Mouse (Mus musculus) liver, embryonic 14.5 days (tissue): ENCODE data around the gene Celsr1. TPM values are rescaled to one million over a fixed set of nuclear protein-coding genes. Genes with fewer than 3 reads are reported as not detected.

Experiments used
- ATAC-seq: fragments of 200-750 bp; cut with Nextera tagmentation; 2 replicates; pipeline ENCODE4 v1.8.0; 2017; ENCODE audit warnings: moderate number of reproducible peaks, mild to moderate bottlenecking, moderate library complexity; ENCODE audit not compliant: insufficient read depth
- DNase-seq, 3 experiments: peaks; one replicate each; pipeline ENCODE4 v3.0.0-alpha.2; 2012 to 2013; ENCODE audit warnings: low read depth in 3 of 3, low spot score in 3 of 3
- H3K27ac ChIP-seq: fragments of 300-500 bp; sonication (generic); 2 replicates; pipeline ENCODE4 v1.5.1; 2014; ENCODE audit warnings: moderate library complexity, mild to moderate bottlenecking, control low read depth, inconsistent platforms
- H3K27me3 ChIP-seq: fragments of 300-500 bp; sonication (generic); 2 replicates; pipeline ENCODE4 v1.6.1; 2014; ENCODE audit warnings: mild to moderate bottlenecking, low read length, moderate library complexity; ENCODE audit not compliant: control insufficient read depth, insufficient read depth
- H3K36me3 ChIP-seq: fragments of 300-500 bp; sonication (generic); replicated peaks from 2 replicates; pipeline ENCODE4 v1.6.1; 2014; ENCODE audit warnings: low read depth; ENCODE audit not compliant: control insufficient read depth, insufficient read depth
- H3K4me1 ChIP-seq, 2 experiments: fragments of 200-500 bp in 1 of 2; fragments of 300-500 bp in 1 of 2; sonication (generic) in 1 of 2; replicated peaks; 2 replicates each; pipeline ENCODE4 v1.6.1; 2012 to 2014; ENCODE audit warnings: antibody characterized with exemption in 1 of 2, inconsistent platforms in 1 of 2, low read length in 1 of 2; ENCODE audit not compliant: control insufficient read depth in 2 of 2, insufficient read depth in 2 of 2
- H3K4me2 ChIP-seq: fragments of 300-500 bp; sonication (generic); 2 replicates; pipeline ENCODE4 v1.6.1; 2014; ENCODE audit warnings: low read depth, mild to moderate bottlenecking, control low read depth, moderate library complexity
- H3K4me3 ChIP-seq, 2 experiments: fragments of 200-500 bp in 1 of 2; fragments of 300-500 bp in 1 of 2; sonication (generic) in 1 of 2; 2 replicates each; pipeline ENCODE4 v1.5.1; 2012 to 2014; ENCODE audit warnings: low read depth in 2 of 2, low read length in 2 of 2, mild to moderate bottlenecking in 2 of 2, control low read depth in 1 of 2, inconsistent platforms in 1 of 2, moderate library complexity in 1 of 2; ENCODE audit not compliant: insufficient read depth in 1 of 2
- H3K9ac ChIP-seq: fragments of 300-500 bp; sonication (generic); replicated peaks from 2 replicates; pipeline ENCODE4 v1.6.1; 2014; ENCODE audit warnings: mild to moderate bottlenecking, control low read depth, moderate library complexity
- H3K9me3 ChIP-seq: fragments of 300-500 bp; sonication (generic); 2 replicates; pipeline ENCODE4 v1.6.1; 2016; ENCODE audit warnings: low read length, mixed read lengths; ENCODE audit not compliant: control insufficient read depth
- CTCF ChIP-seq: IDR thresholded peaks from 2 replicates; pipeline ENCODE4 v1.5.1; 2016; ENCODE audit warnings: antibody characterized with exemption, low read depth, control low read depth
- EP300 ChIP-seq: IDR thresholded peaks from 2 replicates; pipeline ENCODE4 v1.6.1; 2016; ENCODE audit warnings: antibody characterized with exemption, low read depth
- WGBS: fragments of 180-500 bp; shearing (Covaris S2); extraction: QIAGEN DNeasy Blood & Tissue Kit; methylation state at CpG from one replicate; pipeline ENCODE4 v1.1.7; 2014; ENCODE audit not compliant: insufficient replicate concordance; 5-methylcytosine and 5-hydroxymethylcytosine counted together
- polyA plus RNA-seq, 2 experiments: library from polyadenylated mRNA; depleted of rRNA in 1 of 2; stranded (reverse) in 1 of 2; unstranded in 1 of 2; fragments of >200 nt; fragmentation: Nextera tagmentation in 1 of 2; extraction: Ambion mirVana in 1 of 2; gene quantifications; 2 replicates each; pipeline versions ENCODE4 v1.2.1 to v1.2.3; 2012 to 2014

The Celsr1 gene
- polyA plus RNA-seq, 2 experiments, result 0.06 to 0.12 TPM

DNA sequence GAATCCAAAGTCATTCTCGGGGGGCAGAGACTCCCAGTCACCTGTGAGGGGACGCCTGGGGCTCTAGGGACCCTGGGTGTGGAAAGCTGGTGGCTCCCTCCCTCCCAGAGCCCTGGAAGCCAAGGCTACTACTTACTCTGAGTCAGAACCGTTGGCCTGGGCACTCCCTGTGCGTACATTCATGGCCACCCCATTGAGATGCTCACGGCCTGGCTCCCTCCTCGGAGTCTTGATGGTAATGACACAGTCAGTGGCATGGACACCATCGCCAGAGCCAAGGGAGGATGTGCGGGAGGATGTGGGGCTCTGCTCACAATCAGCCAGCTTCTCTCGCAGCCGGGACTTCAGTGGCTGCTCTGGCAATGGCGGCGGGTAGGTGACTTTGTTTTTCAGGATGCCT is 132.8 kb downstream of the Celsr1 start:
- H3K27me3 ChIP-seq, result no peaks in the 10 kb centered on the region
- H3K36me3 ChIP-seq, result no peaks in the 10 kb centered on the region; the same call in 1 of the 2 replicates
- H3K4me3 ChIP-seq, result no peak overlapping the region
- ATAC-seq, result no peak
- TF ChIP-seq CTCF (no peak), EP300 (no peak)
- H3K9me3 ChIP-seq, result no peaks in the 10 kb centered on the region
- H3K27ac ChIP-seq, result no peak overlapping the region
- no peak overlapping the region for H3K9ac ChIP-seq
- no peak for DNase-seq
- no peak overlapping the region for H3K4me2 ChIP-seq
- H3K4me1 ChIP-seq, result no peaks in the 10 kb centered on the region
- WGBS, result 58% methylated on average over 12 of the region's 12 CpGs

DNA sequence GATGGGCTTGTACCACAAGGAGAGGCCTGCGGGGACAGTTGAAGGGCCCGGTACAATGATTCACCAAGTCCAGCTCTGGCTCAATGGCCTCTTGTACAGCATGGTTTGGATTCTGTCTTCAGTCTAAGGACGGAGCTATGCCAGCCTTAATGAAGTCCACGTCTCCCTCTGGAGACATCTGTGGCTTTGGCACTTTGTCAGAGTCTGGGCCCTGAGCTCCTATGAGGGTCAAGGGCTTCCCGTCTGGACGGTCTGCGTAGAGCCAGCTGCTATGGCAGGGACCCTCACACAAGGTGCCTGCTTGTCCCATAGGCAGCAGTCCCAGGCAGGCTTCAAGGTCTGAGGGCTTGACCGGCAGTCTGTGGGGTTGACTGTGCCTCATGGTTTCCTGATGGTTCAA is 133.3 kb downstream of the Celsr1 start:
- Histone ChIP-seq H3K36me3 (no peaks in the 10 kb centered on the region; the same call in 1 of the 2 replicates), H3K4me3 (no peak overlapping the region), H3K9ac (no peak overlapping the region), H3K27me3 (no peaks in the 10 kb centered on the region), H3K27ac (no peak overlapping the region), H3K4me2 (no peak overlapping the region), H3K9me3 (no peaks in the 10 kb centered on the region), H3K4me1 (no peaks in the 10 kb centered on the region)
- no peak for TF ChIP-seq EP300
- no peak for TF ChIP-seq CTCF
- WGBS, result 82% methylated on average over 8 of the region's 8 CpGs
- DNase-seq (no peak), ATAC-seq (no peak)

DNA sequence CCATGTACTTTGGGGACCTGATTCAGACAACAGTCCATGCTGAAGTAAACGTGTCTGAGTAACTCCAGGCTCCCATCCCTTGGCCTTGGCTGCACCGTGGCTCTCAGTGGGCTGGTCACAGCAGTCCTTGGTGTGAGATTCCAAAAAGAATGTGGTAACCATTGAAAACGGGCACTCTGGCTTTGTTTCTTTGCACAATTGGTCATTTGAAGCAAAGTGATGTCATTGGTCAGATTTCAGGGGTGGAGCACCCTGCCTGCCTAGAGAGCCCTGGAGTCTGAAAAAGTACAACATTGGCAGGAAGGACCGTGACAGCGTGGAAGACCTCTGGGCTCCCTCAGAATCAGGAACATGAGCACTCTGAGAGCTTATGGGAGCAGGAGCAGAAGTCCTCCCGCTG is 134.2 kb downstream of the Celsr1 start:
- H3K9ac ChIP-seq, result no peak overlapping the region
- TF ChIP-seq EP300 (no peak), CTCF (no peak)
- ATAC-seq, result no peak
- no peak overlapping the region for H3K4me2 ChIP-seq
- H3K4me3 ChIP-seq, result no peak overlapping the region
- no peaks in the 10 kb centered on the region; the same call in none of the 2 replicates for H3K36me3 ChIP-seq
- no peaks in the 10 kb centered on the region for H3K9me3 ChIP-seq
- DNase-seq, result no peak
- no peak overlapping the region for H3K27ac ChIP-seq
- 72% methylated on average over 6 of the region's 6 CpGs for WGBS
- H3K27me3 ChIP-seq, result no peaks in the 10 kb centered on the region
- no peaks in the 10 kb centered on the region for H3K4me1 ChIP-seq

DNA sequence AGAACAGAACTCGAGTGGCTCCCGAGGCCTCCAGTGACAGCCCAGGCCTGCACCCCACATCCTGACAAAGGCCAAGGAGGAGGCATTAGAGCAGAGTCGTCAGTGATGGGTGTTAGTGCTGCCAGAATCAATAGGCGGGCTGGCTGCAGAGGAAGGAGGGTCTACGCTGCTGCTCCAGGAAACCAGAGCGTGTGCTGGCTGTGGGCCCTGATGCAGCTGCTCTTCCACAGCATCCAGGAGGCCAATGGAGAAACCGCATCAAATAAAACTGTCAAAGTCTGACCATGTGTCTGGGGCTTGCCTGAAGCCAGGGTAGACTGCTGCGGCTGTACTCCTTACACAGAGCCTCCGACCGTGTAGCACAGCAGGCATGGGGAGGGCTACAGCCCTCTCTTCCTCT is 136.5 kb downstream of the Celsr1 start:
- Histone ChIP-seq H3K27me3 (no peaks in the 10 kb centered on the region), H3K4me1 (no peaks in the 10 kb centered on the region), H3K4me3 (no peak overlapping the region), H3K9ac (no peak overlapping the region), H3K27ac (no peak overlapping the region), H3K4me2 (no peak overlapping the region), H3K36me3 (peaks cover 13% of the 10 kb centered on the region), H3K9me3 (no peaks in the 10 kb centered on the region)
- TF ChIP-seq EP300, result no peak
- TF ChIP-seq CTCF, result no peak
- no peak for DNase-seq
- ATAC-seq, result no peak
- 74% methylated on average over 10 of the region's 10 CpGs for WGBS

DNA sequence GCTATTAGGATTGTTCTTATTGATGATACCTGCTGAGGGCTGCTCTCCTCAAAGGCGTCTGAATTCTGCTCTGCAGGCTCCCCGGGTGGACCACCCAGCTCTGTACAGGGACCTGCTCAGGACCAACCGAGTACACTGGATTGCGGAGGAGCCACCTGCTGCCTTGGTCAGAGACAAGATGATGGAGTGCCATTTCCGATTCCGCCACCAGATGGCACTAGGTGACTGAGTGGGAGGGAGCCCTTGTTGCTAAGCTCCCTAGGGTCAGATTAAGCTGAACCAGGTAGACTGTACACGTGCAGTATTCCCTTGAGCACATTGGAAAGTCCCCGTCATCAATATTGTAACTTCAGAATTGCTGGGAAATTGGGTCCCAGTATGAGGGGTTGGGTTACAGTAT is 137.3 kb downstream of the Celsr1 start:
- H3K9me3 ChIP-seq, result no peaks in the 10 kb centered on the region
- WGBS, result 19% methylated on average over 8 of the region's 8 CpGs
- ATAC-seq, result no peak

More for the DNA sequence above, 137.3 kb downstream of the Celsr1 start:
- Histone ChIP-seq H3K4me2 (no peak overlapping the region), H3K4me1 (no peaks in the 10 kb centered on the region), H3K9ac (no peak overlapping the region), H3K27me3 (no peaks in the 10 kb centered on the region), H3K4me3 (no peak overlapping the region), H3K27ac (no peak overlapping the region), H3K36me3 (peaks cover 13% of the 10 kb centered on the region)
- DNase-seq, result peak; percentile 32 to 35 (median 34)
- no peak for TF ChIP-seq EP300
- TF ChIP-seq CTCF, result peak; percentile 93
